Mouse (Mus musculus) E14TG2a.4 (cell line): ENCODE results near the gene 2900026A02Rik.

ENCODE experiments used
- H3K27me3 ChIP-seq: 2 replicates; pipeline ENCODE4 v1.6.1; 2014; ENCODE audit warnings: low read length, control low read depth; ENCODE audit not compliant: insufficient read depth
- H3K36me3 ChIP-seq: 2 replicates; pipeline ENCODE4 v1.6.1; 2014; ENCODE audit warnings: low read length, control low read depth; ENCODE audit not compliant: insufficient read depth
- H3K4me1 ChIP-seq: replicated peaks from 2 replicates; pipeline ENCODE4 v1.6.1; 2014; ENCODE audit warnings: low read depth, low read length, control low read depth
- H3K4me3 ChIP-seq: replicated peaks from 2 replicates; pipeline ENCODE4 v1.5.1; 2014; ENCODE audit warnings: mild to moderate bottlenecking, low read length
- H3K9me3 ChIP-seq: 2 replicates; pipeline ENCODE4 v1.6.1; 2014; ENCODE audit warnings: low read length, control low read depth
- CTCF ChIP-seq: conservative IDR thresholded peaks from 2 replicates; pipeline ENCODE4 v1.5.1; 2014; ENCODE audit warnings: low read length
- NANOG ChIP-seq: IDR thresholded peaks from 2 replicates; pipeline ENCODE4 v1.6.1; 2014; ENCODE audit warnings: borderline replicate concordance, low read length, mixed read lengths
- POU5F1 ChIP-seq: IDR thresholded peaks from 2 replicates; pipeline ENCODE4 v1.6.1; 2014; ENCODE audit warnings: low read length, borderline replicate concordance

2900026A02Rik gene

DNA sequence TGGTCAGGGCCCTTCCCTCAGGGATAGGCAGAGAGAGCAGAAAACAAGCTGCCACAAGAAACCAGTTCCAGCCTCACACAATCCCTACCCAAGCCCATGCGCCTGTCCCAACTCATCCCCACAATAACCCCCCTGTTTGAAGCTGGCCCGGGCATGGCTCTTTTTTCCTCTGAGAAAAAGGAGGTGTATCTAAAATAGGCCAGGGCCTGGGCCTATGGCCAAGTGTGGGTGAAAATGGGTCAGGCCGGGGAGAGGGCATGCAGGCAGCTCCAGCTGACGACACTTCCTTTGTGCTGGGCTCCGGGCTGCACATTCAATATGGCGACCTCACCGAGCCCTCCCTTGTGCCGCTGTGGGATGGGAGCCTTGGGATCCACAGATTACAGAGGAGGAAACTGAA lies 177.5 kb downstream of the 2900026A02Rik start:
- Histone ChIP-seq H3K36me3 (no peaks in the 10 kb centered on the region), H3K27me3 (peaks cover 4% of the 10 kb centered on the region; the same call in 1 of the 2 replicates), H3K4me1 (peaks cover 17% of the 10 kb centered on the region), H3K9me3 (0 out of 2 replicates have a peak, but pooled peaks cover 2% of the 10 kb centered on the region), H3K4me3 (no peak overlapping the region)
- TF ChIP-seq NANOG (no peak), CTCF (no peak), POU5F1 (no peak)

DNA sequence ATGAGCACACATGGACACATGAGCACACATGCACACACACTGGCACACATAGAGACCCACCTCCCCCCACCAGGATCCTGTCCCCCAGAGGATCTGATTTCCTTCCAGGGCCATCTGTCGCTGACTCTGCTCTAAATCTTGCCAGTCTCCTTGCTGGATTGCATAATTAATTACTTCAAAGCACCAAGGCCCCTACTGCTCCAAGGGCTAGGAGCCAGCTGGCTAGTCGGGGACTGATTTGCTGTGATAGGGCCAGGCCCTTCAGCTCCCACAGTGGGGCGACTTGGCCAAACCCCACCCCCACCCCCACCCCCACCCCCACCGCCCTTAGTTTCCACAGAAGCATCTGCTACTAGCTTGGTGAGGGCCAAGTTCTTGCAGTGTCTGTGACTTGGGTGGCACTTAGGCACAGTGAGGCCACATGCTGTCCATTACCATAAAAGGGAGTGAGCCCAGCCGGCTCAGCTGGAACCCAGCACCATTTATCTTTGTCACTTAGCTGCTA lies 179.4 kb downstream of the 2900026A02Rik start:
- H3K9me3 ChIP-seq = 0 out of 2 replicates have a peak, but pooled peaks cover 2% of the 10 kb centered on the region
- H3K27me3 ChIP-seq = peaks cover 4% of the 10 kb centered on the region; the same call in 1 of the 2 replicates
- H3K4me1 ChIP-seq = peaks cover 30% of the 10 kb centered on the region
- no peak for TF ChIP-seq POU5F1
- TF ChIP-seq NANOG = no peak
- no peak for TF ChIP-seq CTCF
- no peak overlapping the region for H3K4me3 ChIP-seq
- H3K36me3 ChIP-seq = no peaks in the 10 kb centered on the region

DNA sequence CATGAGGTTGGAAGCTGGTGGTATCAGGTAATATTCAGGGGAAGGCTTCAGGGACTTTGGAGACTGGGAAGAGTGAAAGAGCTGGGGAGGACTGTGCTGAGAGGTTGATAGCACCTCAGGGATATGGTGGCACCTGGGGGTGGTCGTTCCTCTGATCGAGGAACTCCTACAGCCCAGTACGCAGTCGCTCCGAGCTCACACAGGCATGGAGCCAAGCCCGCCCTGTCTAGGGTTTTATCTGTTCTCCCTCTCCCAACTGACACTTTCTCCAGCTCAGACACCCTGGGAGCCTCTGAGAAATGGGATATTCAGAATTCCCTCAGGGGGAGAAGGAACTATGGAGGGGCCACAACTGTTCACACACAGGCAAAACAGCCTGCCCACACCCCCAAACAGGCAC lies 180.3 kb downstream of the 2900026A02Rik start:
- H3K36me3 ChIP-seq = no peaks in the 10 kb centered on the region
- 0 out of 2 replicates have a peak, but pooled peaks cover 2% of the 10 kb centered on the region for H3K9me3 ChIP-seq
- H3K4me1 ChIP-seq = peaks cover 36% of the 10 kb centered on the region
- TF ChIP-seq CTCF (no peak), NANOG (no peak), POU5F1 (no peak)
- peaks cover 4% of the 10 kb centered on the region; the same call in 1 of the 2 replicates for H3K27me3 ChIP-seq
- H3K4me3 ChIP-seq = no peak overlapping the region

DNA sequence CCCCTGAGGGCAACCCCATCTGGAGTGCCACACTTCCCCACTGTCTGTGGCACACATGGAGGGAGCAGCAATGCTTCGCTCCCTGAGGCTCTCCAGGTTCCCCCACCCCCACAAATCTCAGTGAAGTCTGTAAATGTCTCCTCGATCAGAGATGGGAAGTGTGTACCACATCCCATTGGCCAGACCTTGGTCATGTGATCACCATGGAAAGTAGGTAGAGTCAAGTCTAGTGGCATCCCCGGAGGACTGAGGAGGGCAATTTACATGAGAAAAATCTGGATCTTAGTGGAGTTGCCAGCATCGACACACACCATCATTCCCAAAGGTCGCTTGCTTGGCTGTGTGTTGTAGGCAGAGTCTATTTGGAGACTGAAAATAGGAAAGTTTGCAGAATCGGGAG lies 182.4 kb downstream of the 2900026A02Rik start:
- Histone ChIP-seq H3K9me3 (0 out of 2 replicates have a peak, but pooled peaks cover 2% of the 10 kb centered on the region), H3K4me3 (no peak overlapping the region), H3K36me3 (no peaks in the 10 kb centered on the region), H3K27me3 (peaks cover 4% of the 10 kb centered on the region; the same call in 1 of the 2 replicates), H3K4me1 (peaks cover 46% of the 10 kb centered on the region)
- TF ChIP-seq POU5F1 = no peak
- no peak for TF ChIP-seq NANOG
- TF ChIP-seq CTCF = no peak
